Mouse (Mus musculus): Measurements from ENCODE around the gene Ggct.

GRCm38 (mm10) chr6:54952542-54952941 is 40.2 kb downstream of the Ggct start:
- no peak for TF ChIP-seq CTCF (IDR thresholded peaks at IDR 0.05; ENCODE audit: borderline replicate concordance, extremely low read depth, insufficient read depth, insufficient read length)
- no peak for TF ChIP-seq POLR2A (IDR thresholded peaks at IDR 0.05; ENCODE audit: borderline replicate concordance, extremely low read depth, insufficient read depth, insufficient read length, poor library complexity, severe bottlenecking)
